Mouse (Mus musculus): Measurements from ENCODE around the gene Dhx16.
A peak's percentile ranks its signal among the peaks of the same experiment; 100 is the strongest.

GRCm38 (mm10) chr17:35879245-35880057 is at the start of gene Dhx16:
- peak; percentile 53 for TF ChIP-seq CTCF (conservative IDR thresholded peaks at IDR 0.05; ENCODE audit: low read length)
- TF ChIP-seq POU5F1 (IDR thresholded peaks at IDR 0.05; ENCODE audit: borderline replicate concordance, low read length), result no peak
- no peak for TF ChIP-seq NANOG (IDR thresholded peaks at IDR 0.05; ENCODE audit: borderline replicate concordance, low read length)
